Mouse (Mus musculus): Measurements from ENCODE around the gene Morc3. TPM values are rescaled to one million over a fixed set of nuclear protein-coding genes. Genes with fewer than 3 reads are reported as not detected.

The Morc3 gene
- polyA plus RNA-seq, 1 experiment from 2014 or later = 22.2 TPM

- no peaks in the 10 kb centered on the region for H3K9me3 ChIP-seq (replicated peaks)
- H3K4me1 ChIP-seq (replicated peaks) = peaks cover 24% of the 10 kb centered on the region
- H3K4me2 ChIP-seq = peak overlapping the region; percentile 69
- WGBS = 2% methylated on average over 47 of the region's 69 CpGs
- H3K27ac ChIP-seq = peak overlapping the region; percentile 96
- no peaks in the 10 kb centered on the region for H3K27me3 ChIP-seq
- H3K9ac ChIP-seq = peak overlapping the region; percentile 92
- ATAC-seq (replicated peaks; ENCODE audit: insufficient number of reproducible peaks, insufficient read depth, low FRiP score, low read depth) = peak; percentile 44; the same call in 1 of the 2 replicates
- peak overlapping the region; percentile 89 for H3K4me3 ChIP-seq
- H3K36me3 ChIP-seq = no peaks in the 10 kb centered on the region
These were observed 743 bp downstream of the Morc3 start for GRCm38 (mm10) chr16:93832451-93833276.

GRCm38 (mm10) chr16:93833551-93833950, 1.6 kb downstream of the Morc3 start:
- no peak for ATAC-seq (replicated peaks; ENCODE audit: insufficient number of reproducible peaks, insufficient read depth, low FRiP score, low read depth)
- peak overlapping the region; percentile 71 for H3K27ac ChIP-seq

GRCm38 (mm10) chr16:93834076-93834475, 2.2 kb downstream of the Morc3 start:
- Histone ChIP-seq H3K27ac (peak overlapping the region; percentile 71), H3K4me3 (peak overlapping the region; percentile 89), H3K4me1 (replicated peaks) (peaks cover 26% of the 10 kb centered on the region)

More at GRCm38 (mm10) chr16:93833551-93833950, 1.6 kb downstream of the Morc3 start:
- Histone ChIP-seq H3K36me3 (no peaks in the 10 kb centered on the region), H3K9ac (no peak overlapping the region), H3K9me3 (replicated peaks) (no peaks in the 10 kb centered on the region), H3K4me1 (replicated peaks) (peaks cover 26% of the 10 kb centered on the region), H3K4me2 (peak overlapping the region; percentile 69), H3K27me3 (no peaks in the 10 kb centered on the region), H3K4me3 (peak overlapping the region; percentile 89)
- WGBS = 85% methylated on average over 6 of the region's 6 CpGs

GRCm38 (mm10) chr16:93839049-93839448, 7.1 kb downstream of the Morc3 start:
- ATAC-seq (replicated peaks; ENCODE audit: insufficient number of reproducible peaks, insufficient read depth, low FRiP score, low read depth) = no peak
- no peak overlapping the region for H3K4me3 ChIP-seq
- H3K4me1 ChIP-seq (replicated peaks) = peaks cover 16% of the 10 kb centered on the region
- no peak overlapping the region for H3K9ac ChIP-seq
- no peaks in the 10 kb centered on the region for H3K36me3 ChIP-seq
- no peaks in the 10 kb centered on the region for H3K9me3 ChIP-seq (replicated peaks)
- no peak overlapping the region for H3K4me2 ChIP-seq
- H3K27ac ChIP-seq = no peak overlapping the region
- 85% methylated on average over 1 of the region's 1 CpGs for WGBS
- no peaks in the 10 kb centered on the region for H3K27me3 ChIP-seq

More at GRCm38 (mm10) chr16:93834076-93834475, 2.2 kb downstream of the Morc3 start:
- no peak for ATAC-seq (replicated peaks; ENCODE audit: insufficient number of reproducible peaks, insufficient read depth, low FRiP score, low read depth)
- 44% methylated on average over 2 of the region's 2 CpGs for WGBS
- Histone ChIP-seq H3K36me3 (no peaks in the 10 kb centered on the region), H3K27me3 (no peaks in the 10 kb centered on the region), H3K4me2 (peak overlapping the region; percentile 69), H3K9me3 (replicated peaks) (no peaks in the 10 kb centered on the region), H3K9ac (no peak overlapping the region)

GRCm38 (mm10) chr16:93850527-93850926, 18.6 kb downstream of the Morc3 start:
- no peak overlapping the region for H3K27ac ChIP-seq

GRCm38 (mm10) chr16:93859967-93860366, 28.0 kb downstream of the Morc3 start:
- Histone ChIP-seq H3K9me3 (replicated peaks) (no peaks in the 10 kb centered on the region), H3K27me3 (no peaks in the 10 kb centered on the region), H3K4me3 (no peak overlapping the region), H3K4me1 (replicated peaks) (no peaks in the 10 kb centered on the region), H3K36me3 (peaks cover 80% of the 10 kb centered on the region), H3K4me2 (no peak overlapping the region), H3K9ac (no peak overlapping the region), H3K27ac (no peak overlapping the region)
- WGBS = 79% methylated on average over 4 of the region's 4 CpGs
- no peak for ATAC-seq (replicated peaks; ENCODE audit: insufficient number of reproducible peaks, insufficient read depth, low FRiP score, low read depth)

More at GRCm38 (mm10) chr16:93850527-93850926, 18.6 kb downstream of the Morc3 start:
- H3K4me1 ChIP-seq (replicated peaks) = no peaks in the 10 kb centered on the region
- H3K36me3 ChIP-seq = peaks cover 86% of the 10 kb centered on the region
- 89% methylated on average over 3 of the region's 3 CpGs for WGBS
- H3K4me2 ChIP-seq = no peak overlapping the region
- H3K4me3 ChIP-seq = no peak overlapping the region
- H3K27me3 ChIP-seq = no peaks in the 10 kb centered on the region
- ATAC-seq (replicated peaks; ENCODE audit: insufficient number of reproducible peaks, insufficient read depth, low FRiP score, low read depth) = no peak
- H3K9me3 ChIP-seq (replicated peaks) = no peaks in the 10 kb centered on the region
- no peak overlapping the region for H3K9ac ChIP-seq

- Histone ChIP-seq H3K4me1 (replicated peaks) (no peaks in the 10 kb centered on the region), H3K27ac (no peak overlapping the region), H3K36me3 (peaks cover 81% of the 10 kb centered on the region), H3K4me2 (no peak overlapping the region), H3K27me3 (no peaks in the 10 kb centered on the region), H3K9me3 (replicated peaks) (no peaks in the 10 kb centered on the region), H3K4me3 (no peak overlapping the region), H3K9ac (no peak overlapping the region)
- no peak for ATAC-seq (replicated peaks; ENCODE audit: insufficient number of reproducible peaks, insufficient read depth, low FRiP score, low read depth)
These were observed 28.8 kb downstream of the Morc3 start for GRCm38 (mm10) chr16:93860686-93861085.

GRCm38 (mm10) chr16:93874841-93875240, 42.9 kb downstream of the Morc3 start:
- Histone ChIP-seq H3K9ac (no peak overlapping the region), H3K9me3 (replicated peaks) (no peaks in the 10 kb centered on the region), H3K36me3 (peaks cover 72% of the 10 kb centered on the region), H3K27me3 (no peaks in the 10 kb centered on the region), H3K27ac (no peak overlapping the region), H3K4me3 (no peak overlapping the region), H3K4me1 (replicated peaks) (no peaks in the 10 kb centered on the region), H3K4me2 (no peak overlapping the region)
- ATAC-seq (replicated peaks; ENCODE audit: insufficient number of reproducible peaks, insufficient read depth, low FRiP score, low read depth) = no peak
- WGBS = 83% methylated on average over 13 of the region's 13 CpGs

GRCm38 (mm10) chr16:93877612-93878380, 45.9 kb downstream of the Morc3 start:
- H3K4me3 ChIP-seq = no peak overlapping the region
- no peak overlapping the region for H3K4me2 ChIP-seq
- peaks cover 45% of the 10 kb centered on the region for H3K36me3 ChIP-seq
- no peak overlapping the region for H3K9ac ChIP-seq
- no peaks in the 10 kb centered on the region for H3K4me1 ChIP-seq (replicated peaks)
- WGBS = 68% methylated on average over 6 of the region's 6 CpGs
- no peaks in the 10 kb centered on the region for H3K9me3 ChIP-seq (replicated peaks)
- no peaks in the 10 kb centered on the region for H3K27me3 ChIP-seq
- ATAC-seq (replicated peaks; ENCODE audit: insufficient number of reproducible peaks, insufficient read depth, low FRiP score, low read depth) = no peak
- H3K27ac ChIP-seq = no peak overlapping the region

- Histone ChIP-seq H3K27ac (peak within 1 kb of the TSS; percentile 24; the same call in 1 of the 2 replicates), H3K36me3 (peaks cover 8% of the 10 kb centered on the region), H3K4me3 (peak within 1 kb of the TSS; percentile 93), H3K27me3 (no peaks in the 10 kb centered on the region), H3K4me2 (peak within 1 kb of the TSS; percentile 95), H3K4me1 (replicated peaks) (peaks cover 3% of the 10 kb centered on the region; the same call in 1 of the 2 replicates), H3K9ac (peak within 1 kb of the TSS; percentile 76), H3K9me3 (replicated peaks) (no peaks in the 10 kb centered on the region)
- ATAC-seq (replicated peaks; ENCODE audit: insufficient number of reproducible peaks, insufficient read depth, low FRiP score, low read depth) = peak; percentile 96
- under 1% methylated on average over 54 of the region's 54 CpGs for WGBS
These were observed 51.6 kb downstream of the Morc3 start, which contains the start of gene Chaf1b for GRCm38 (mm10) chr16:93883423-93884085. Gene Chaf1b, plus strand, starts transcription at chr16:93883901.
